Mouse (Mus musculus) embryo, embryonic 9.5 days (tissue): ENCODE results near the gene Kirrel3.

ENCODE experiments used
- DNase-seq: peaks from one replicate; pipeline ENCODE4 v3.0.0-alpha.2; 2017; ENCODE audit errors: extremely low spot score

Gene Kirrel3

GRCm38 (mm10) chr9:34886746-34887145 is 401.1 kb downstream of the Kirrel3 start:
- DNase-seq = no peak

DNA sequence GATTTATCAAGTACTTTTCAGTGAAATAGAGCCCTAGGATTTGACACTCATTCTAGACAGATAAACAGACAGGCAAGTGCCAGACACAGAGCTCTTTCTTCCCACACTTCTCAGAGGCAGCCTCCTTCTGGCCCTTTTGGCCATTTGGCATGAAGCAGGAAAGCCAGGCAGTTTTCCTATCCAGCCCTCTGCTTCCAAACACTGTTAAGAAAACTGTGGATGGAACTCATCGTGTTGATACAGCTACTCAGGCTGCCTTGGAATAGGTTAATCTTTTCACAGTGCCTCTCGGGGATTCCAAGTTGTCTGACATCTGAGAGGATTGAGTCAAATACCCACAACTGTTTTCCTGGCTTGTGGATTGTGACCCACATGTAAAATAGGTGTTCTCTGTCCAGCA is 401.5 kb downstream of the Kirrel3 start:
- DNase-seq = no peak

GRCm38 (mm10) chr9:34888298-34888697 is 402.6 kb downstream of the Kirrel3 start:
- DNase-seq = no peak

GRCm38 (mm10) chr9:34901216-34901615 is 415.5 kb downstream of the Kirrel3 start:
- DNase-seq = no peak

DNA sequence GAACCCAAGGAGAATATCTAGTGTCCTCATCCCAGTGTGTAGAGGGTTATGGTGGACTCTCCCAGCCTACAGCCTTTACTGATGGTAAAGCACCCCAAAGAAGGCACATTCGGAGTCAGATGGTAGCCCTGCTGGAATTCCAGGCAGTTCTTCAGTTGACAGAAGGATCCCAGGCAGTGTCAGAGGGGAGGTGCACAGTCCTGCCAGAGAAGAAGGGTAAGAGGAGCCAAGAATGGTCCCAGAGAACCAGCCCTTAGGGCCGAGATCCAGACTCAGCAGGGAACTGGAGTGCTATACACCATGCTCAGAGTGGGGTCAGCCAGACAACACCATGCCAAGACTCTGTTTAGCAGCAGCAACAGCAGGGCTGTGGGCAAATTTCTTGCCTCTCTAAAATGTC is 416.2 kb downstream of the Kirrel3 start:
- DNase-seq = no peak

GRCm38 (mm10) chr9:34905164-34905563 is 419.5 kb downstream of the Kirrel3 start:
- DNase-seq = no peak

GRCm38 (mm10) chr9:34908040-34908439 is 422.3 kb downstream of the Kirrel3 start:
- no peak for DNase-seq

GRCm38 (mm10) chr9:34911838-34912237 is 426.1 kb downstream of the Kirrel3 start:
- no peak for DNase-seq

DNA sequence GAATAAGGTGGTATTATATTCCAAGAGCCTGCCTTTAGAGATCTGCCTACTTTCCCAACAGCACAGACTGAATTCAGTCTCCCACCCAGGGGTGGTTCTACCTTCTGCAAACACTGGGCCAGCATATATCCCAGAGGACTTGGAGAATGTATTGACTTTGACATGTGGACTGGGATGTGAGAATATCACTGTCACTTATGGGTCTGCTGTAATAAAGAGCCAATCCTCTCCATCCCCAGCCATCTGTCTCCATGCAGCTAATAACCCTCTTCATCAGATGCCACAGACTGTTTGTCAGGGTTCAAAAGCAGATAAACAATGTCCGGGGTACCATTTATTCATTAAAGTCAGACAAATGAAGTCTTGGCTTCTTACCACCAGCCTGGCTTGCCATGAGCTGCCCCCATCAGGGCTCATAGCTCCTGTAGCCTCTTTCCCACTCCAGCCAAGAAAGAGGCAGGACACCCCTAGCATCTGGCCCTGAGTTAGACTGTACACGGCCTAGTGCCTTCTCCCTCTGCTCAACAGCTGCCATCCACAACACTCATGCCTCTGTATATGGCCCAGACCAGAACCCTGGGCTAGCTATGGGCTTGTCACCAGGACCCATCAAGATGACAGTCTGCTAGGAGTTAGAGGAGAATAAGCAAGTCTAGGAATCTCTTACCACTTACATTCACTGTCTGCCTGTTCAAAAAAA is 426.7 kb downstream of the Kirrel3 start:
- DNase-seq = no peak

DNA sequence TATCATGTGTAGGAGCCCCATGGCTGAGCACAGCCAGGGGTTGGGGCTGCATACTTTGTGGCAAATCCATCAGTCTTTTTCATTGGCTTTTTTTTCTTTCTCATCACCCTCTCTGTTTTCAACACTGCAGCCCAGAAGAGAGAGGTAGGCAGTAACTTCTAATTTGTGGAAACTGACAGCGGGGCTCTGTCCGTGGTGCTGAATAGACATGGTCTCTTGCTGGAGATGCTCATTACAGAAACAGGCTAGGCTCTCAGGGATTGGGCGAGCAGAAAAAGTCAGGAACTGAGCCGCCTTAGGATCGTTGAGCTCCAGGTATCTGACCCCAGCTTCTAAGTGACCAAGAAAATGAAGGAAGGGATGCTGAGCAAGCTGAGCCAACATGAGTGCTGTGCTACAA is 427.3 kb downstream of the Kirrel3 start:
- DNase-seq = peak; percentile 72

- no peak for DNase-seq
Measured at GRCm38 (mm10) chr9:34918976-34919375, 433.3 kb downstream of the Kirrel3 start.

DNA sequence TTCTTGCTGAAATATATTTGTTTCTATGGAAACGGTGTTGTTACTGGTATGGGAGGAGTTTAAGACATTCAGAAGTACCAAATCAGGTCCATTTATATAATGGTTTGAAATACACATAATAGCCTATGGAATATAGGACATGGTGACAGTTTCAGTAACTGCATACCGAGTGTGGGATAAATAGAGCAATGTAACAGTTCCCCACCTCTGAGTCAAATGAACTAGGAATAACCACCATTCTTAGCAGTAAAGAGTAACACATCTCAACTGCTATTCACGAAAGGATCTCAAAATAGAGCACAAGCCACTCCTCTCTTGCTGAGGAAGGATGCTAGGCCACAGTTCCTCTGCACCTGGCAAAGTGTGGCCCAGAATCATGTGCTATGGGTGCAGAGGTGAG is 434.4 kb downstream of the Kirrel3 start:
- no peak for DNase-seq

GRCm38 (mm10) chr9:34921941-34922340 is 436.2 kb downstream of the Kirrel3 start:
- no peak for DNase-seq

DNA sequence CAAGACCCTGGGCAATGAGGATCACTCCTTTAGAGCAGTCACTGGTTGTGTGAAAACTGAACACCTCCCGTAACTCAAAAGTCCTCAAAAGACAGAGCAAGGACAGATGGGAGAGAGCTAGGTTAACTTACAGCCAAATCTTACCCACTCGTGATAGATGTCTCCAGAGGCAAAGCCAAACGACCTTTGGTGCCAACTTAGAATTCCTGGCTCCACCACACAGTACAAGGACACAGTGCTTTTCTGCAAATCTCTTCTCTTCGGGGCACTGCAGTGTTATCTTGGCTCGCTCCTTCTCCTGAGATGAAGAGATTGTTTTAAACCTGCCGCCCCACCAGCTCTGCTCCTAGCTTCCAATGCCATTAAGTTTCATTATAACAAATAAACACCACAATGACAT is 437.0 kb downstream of the Kirrel3 start:
- no peak for DNase-seq

DNA sequence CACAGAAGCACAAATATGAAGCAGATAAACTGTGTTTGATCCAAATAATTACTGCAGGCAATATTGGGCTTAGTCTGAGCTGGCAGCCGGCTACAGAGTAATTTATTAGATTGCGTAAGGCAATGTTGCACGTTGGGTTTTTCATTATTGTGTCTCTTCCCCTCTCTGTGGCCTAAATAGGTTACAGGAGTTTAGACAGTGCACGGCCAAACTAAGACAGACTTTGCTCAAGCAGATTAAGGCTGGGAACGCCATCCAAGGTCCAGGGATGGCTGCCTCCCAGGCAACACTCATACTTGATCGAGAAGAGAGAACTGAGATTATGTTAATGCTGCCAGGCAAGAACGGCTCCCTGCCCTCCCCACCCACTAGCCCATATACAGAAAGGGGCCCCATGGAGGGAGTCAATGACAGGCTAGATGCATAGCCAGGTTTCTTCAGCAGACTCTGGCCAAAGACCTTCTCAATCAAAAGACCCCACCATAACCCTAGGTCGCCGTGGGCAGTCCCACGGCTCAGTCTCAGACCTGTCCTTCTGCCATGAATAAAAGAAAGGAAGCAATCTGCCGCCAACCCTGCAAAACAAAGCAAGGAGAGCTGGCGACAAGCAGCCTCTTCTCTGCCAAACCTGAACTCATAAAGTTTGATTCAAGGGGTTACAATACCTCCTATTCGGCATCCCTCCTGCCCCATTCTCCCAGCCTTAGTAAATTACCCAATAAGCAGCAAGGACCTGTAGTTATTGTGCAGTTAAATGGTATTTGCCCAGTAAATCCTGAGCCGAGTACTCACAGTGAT is 437.6 kb downstream of the Kirrel3 start:
- no peak for DNase-seq

DNA sequence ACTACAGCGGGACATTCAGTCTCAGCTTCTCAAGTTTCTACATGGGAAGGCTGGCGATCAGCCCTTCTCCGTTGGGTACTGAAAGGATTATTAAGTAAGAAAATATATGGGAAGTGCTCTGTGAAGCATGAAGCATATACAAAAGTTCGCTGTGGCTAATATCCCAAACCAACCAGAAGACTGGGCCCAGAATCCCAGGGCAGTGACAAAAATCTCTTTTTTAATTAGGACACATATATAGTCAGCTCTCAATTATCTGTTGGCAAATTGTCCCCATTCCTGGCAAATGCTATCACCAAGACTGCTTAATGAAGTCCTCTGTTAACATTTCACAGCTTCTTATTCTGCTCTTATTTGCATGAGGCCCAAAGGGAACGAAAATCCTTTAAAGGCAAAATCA is 439.9 kb downstream of the Kirrel3 start:
- no peak for DNase-seq

- DNase-seq = no peak
Measured at GRCm38 (mm10) chr9:34930371-34930770, 444.7 kb downstream of the Kirrel3 start.

DNA sequence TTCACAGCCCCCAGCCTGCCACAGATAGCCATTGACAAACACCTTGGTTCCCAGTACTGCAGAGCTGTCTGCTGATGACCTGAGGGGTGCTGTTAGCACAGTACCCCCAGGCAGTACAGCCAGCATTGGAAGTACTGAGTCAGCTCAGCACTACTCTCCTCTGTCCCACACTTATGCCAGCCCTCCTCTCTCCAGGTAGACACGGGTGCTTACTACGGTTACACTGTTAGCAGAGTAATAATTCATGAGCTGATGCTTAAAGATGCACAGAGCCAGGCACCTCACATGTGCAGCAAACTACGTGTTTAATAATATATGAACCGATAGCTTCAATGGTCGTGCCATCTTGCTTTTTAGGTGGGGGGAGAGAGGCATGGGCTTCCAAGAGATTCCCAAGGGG is 452.4 kb downstream of the Kirrel3 start:
- no peak for DNase-seq

DNA sequence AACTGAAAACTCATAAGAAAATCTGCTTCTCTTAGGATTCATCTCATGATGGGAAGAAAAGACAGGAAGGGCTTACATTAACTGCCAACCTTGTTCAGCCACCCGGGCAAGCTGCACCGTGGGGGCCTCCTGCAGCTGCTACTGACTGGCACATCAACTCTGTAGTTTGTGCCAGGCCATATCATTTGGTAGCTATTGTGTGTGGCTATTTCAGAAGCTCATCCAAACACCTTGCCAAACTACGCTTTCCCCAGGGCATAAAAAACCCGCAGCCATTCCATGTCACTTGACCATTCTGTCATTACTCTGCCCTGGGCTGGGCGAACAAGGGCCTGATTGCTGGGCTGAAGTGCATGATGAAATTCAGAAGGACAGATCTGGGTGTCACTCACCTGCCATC is 453.9 kb downstream of the Kirrel3 start:
- DNase-seq = no peak

GRCm38 (mm10) chr9:34942122-34942831 is 456.6 kb downstream of the Kirrel3 start:
- DNase-seq = no peak

DNA sequence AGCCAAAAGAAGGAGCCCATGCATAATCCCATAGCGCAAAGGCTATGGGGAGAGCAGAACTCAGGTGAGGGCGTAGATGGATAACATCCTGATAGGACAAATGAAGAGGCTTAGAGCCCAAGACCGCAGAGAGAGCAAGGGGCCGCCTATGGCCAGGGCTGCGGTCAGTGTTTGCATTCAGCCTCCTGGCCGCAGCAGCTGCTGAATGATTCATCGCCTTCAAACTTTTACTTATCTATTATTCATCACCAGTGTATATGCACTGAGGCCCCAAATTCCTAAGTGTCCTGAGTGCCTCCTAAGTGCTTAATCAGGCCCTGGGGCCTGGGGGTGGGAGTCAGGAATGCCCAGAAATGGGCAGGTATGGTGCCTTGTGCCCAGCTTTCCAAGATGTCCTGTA is 457.3 kb downstream of the Kirrel3 start:
- no peak for DNase-seq

GRCm38 (mm10) chr9:34945301-34945700 is 459.6 kb downstream of the Kirrel3 start:
- DNase-seq = no peak

DNA sequence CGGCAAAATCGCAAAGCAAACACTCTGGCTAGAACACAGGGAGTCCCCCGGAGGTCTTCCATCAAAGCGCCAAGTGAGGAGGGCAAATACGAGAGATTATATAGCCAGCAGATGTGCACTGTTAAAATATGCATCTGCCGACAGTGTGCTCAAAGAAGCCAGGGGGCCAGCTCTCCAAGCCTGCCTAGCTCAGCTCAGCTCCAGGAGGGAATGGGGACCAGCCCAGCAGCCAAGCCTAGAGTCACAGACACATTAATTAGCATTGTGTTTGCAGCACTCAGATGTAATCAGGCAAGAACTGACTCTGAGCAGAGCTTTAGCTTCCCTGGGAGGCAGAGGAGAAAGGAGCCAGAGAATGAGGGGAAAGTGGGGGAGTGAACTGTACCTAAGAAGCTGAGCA is 461.6 kb downstream of the Kirrel3 start:
- DNase-seq = no peak
